Mouse (Mus musculus): ENCODE results near the gene Hmox2. TPM values are rescaled to one million over a fixed set of nuclear protein-coding genes. Genes with fewer than 3 reads are reported as not detected.

Hmox2 gene
- polyA plus RNA-seq, 1 experiment = 42.6 TPM

DNA sequence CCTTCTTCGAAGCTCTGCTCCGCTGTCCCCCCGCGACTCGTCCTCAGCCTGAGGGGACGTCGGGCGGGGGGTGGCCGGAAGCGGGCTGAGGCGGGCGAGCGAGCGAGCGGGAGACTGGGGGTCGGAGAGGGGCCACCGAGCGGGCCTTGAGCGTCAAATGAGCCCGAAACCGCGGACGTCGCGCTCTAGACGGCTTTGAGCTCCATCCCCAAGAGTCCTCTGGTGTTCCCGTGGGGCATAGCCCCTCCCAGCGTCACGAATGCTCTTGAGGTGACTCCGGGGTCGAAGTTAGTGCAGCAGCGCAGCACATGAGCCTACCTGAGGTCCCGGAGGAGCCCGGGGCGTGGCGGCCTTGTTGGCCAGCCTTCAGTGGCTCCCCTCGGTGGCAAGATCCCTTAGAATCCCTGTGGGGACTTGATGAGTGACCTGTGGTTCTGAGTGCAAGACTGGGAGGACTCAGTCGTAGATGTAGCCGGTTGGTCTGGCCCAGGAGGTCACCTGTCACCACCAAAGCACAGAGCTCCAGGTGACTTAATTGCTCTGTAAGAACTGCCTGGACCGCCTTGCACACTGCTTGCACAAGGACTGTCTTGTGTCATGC, 467 bp downstream of the Hmox2 start:
- H3K4me3 ChIP-seq (ENCODE audit: insufficient read depth, poor library complexity, severe bottlenecking) = peak overlapping the region; percentile 75
- peaks cover 33% of the 10 kb centered on the region for H3K79me3 ChIP-seq (ENCODE audit: low read depth)
- no peaks in the 10 kb centered on the region for H3K36me3 ChIP-seq (ENCODE audit: control insufficient read depth, insufficient read depth)
- no peak for TF ChIP-seq USF1 (IDR thresholded peaks at IDR 0.05; ENCODE audit: low read depth)
- no peak for TF ChIP-seq MYOD1 (IDR thresholded peaks at IDR 0.05; ENCODE audit: control insufficient read depth, insufficient read length, low read depth)
- TF ChIP-seq MYOG (IDR thresholded peaks at IDR 0.05; ENCODE audit: control insufficient read depth, extremely low read depth, insufficient read length) = no peak
- no peak for TF ChIP-seq CTCF (IDR thresholded peaks at IDR 0.05; ENCODE audit: control insufficient read depth, insufficient read depth, insufficient read length)
- no peak for TF ChIP-seq MAX (IDR thresholded peaks at IDR 0.05)
- no peak for TF ChIP-seq FOSL1 (IDR thresholded peaks at IDR 0.05; ENCODE audit: insufficient read depth, low read length, poor library complexity, severe bottlenecking)
- TF ChIP-seq CEBPB (IDR thresholded peaks at IDR 0.05; ENCODE audit: low read depth) = no peak
- H3K27me3 ChIP-seq (ENCODE audit: control insufficient read depth, insufficient read depth, insufficient read length) = no peaks in the 10 kb centered on the region
- peaks cover 53% of the 10 kb centered on the region for H3K79me2 ChIP-seq (ENCODE audit: control insufficient read depth, insufficient read depth)
- peak overlapping the region; percentile 84 for H3ac ChIP-seq (ENCODE audit: control insufficient read depth, insufficient read length, low read depth)

DNA sequence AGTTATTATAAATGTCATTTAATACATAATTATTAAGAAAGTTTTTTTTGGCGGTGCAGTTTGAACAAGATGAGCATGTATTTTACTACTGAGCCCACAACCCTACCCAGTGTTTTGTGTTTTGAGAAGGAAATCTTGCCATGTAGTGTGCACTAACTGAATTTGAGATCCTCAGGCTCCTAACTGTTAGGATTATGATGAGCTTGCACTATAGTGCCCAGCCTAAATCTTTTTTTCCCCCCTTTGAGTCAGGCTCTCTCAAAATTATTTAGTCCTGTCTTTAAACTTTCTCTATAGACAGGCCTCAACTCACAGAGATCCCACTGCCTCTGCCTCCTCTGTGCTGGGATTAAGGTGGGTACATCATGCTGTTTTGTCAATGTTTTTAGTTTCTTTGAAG, 1.4 kb downstream of the Hmox2 start:
- Histone ChIP-seq H3K79me2 (ENCODE audit: control insufficient read depth, insufficient read depth) (peaks cover 62% of the 10 kb centered on the region), H3K4me3 (ENCODE audit: insufficient read depth, poor library complexity, severe bottlenecking) (no peak overlapping the region), H3K79me3 (ENCODE audit: low read depth) (peaks cover 39% of the 10 kb centered on the region), H3K27me3 (ENCODE audit: control insufficient read depth, insufficient read depth, insufficient read length) (no peaks in the 10 kb centered on the region), H3K36me3 (ENCODE audit: control insufficient read depth, insufficient read depth) (no peaks in the 10 kb centered on the region), H3ac (ENCODE audit: control insufficient read depth, insufficient read length, low read depth) (no peak overlapping the region)
- no peak for TF ChIP-seq CEBPB (IDR thresholded peaks at IDR 0.05; ENCODE audit: low read depth)
- TF ChIP-seq CTCF (IDR thresholded peaks at IDR 0.05; ENCODE audit: control insufficient read depth, insufficient read depth, insufficient read length) = no peak
- TF ChIP-seq MAX (IDR thresholded peaks at IDR 0.05) = no peak
- no peak for TF ChIP-seq USF1 (IDR thresholded peaks at IDR 0.05; ENCODE audit: low read depth)
- no peak for TF ChIP-seq FOSL1 (IDR thresholded peaks at IDR 0.05; ENCODE audit: insufficient read depth, low read length, poor library complexity, severe bottlenecking)
- no peak for TF ChIP-seq MYOG (IDR thresholded peaks at IDR 0.05; ENCODE audit: control insufficient read depth, extremely low read depth, insufficient read length)
- TF ChIP-seq MYOD1 (IDR thresholded peaks at IDR 0.05; ENCODE audit: control insufficient read depth, insufficient read length, low read depth) = no peak

DNA sequence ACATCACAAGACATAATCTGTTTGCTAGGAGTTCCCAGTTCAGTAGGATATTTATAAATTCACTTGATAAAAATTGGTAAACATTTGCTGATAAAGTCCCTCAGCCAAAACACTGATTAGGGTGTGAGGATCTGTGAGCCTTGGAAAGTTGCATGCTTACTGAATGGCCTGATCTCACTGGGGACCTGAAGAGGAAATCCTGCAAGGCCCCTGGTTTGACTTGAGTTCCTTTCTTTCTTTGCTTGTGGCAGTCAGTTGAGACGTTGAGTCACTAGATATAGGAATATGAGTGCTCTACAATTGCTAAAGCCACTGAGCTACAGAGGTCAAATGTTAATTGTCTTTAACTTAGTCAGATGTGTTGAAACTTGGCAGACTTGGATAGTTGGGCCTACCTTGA, 1.8 kb downstream of the Hmox2 start:
- H3K79me3 ChIP-seq (ENCODE audit: low read depth) = peaks cover 41% of the 10 kb centered on the region
- H3ac ChIP-seq (ENCODE audit: control insufficient read depth, insufficient read length, low read depth) = no peak overlapping the region
- peaks cover 66% of the 10 kb centered on the region for H3K79me2 ChIP-seq (ENCODE audit: control insufficient read depth, insufficient read depth)
- no peak overlapping the region for H3K4me3 ChIP-seq (ENCODE audit: insufficient read depth, poor library complexity, severe bottlenecking)
- no peaks in the 10 kb centered on the region for H3K27me3 ChIP-seq (ENCODE audit: control insufficient read depth, insufficient read depth, insufficient read length)
- TF ChIP-seq MYOG (IDR thresholded peaks at IDR 0.05; ENCODE audit: control insufficient read depth, extremely low read depth, insufficient read length) (no peak), CTCF (IDR thresholded peaks at IDR 0.05; ENCODE audit: control insufficient read depth, insufficient read depth, insufficient read length) (no peak), FOSL1 (IDR thresholded peaks at IDR 0.05; ENCODE audit: insufficient read depth, low read length, poor library complexity, severe bottlenecking) (no peak), MAX (IDR thresholded peaks at IDR 0.05) (no peak), USF1 (IDR thresholded peaks at IDR 0.05; ENCODE audit: low read depth) (no peak), MYOD1 (IDR thresholded peaks at IDR 0.05; ENCODE audit: control insufficient read depth, insufficient read length, low read depth) (no peak), CEBPB (IDR thresholded peaks at IDR 0.05; ENCODE audit: low read depth) (no peak)
- H3K36me3 ChIP-seq (ENCODE audit: control insufficient read depth, insufficient read depth) = no peaks in the 10 kb centered on the region

DNA sequence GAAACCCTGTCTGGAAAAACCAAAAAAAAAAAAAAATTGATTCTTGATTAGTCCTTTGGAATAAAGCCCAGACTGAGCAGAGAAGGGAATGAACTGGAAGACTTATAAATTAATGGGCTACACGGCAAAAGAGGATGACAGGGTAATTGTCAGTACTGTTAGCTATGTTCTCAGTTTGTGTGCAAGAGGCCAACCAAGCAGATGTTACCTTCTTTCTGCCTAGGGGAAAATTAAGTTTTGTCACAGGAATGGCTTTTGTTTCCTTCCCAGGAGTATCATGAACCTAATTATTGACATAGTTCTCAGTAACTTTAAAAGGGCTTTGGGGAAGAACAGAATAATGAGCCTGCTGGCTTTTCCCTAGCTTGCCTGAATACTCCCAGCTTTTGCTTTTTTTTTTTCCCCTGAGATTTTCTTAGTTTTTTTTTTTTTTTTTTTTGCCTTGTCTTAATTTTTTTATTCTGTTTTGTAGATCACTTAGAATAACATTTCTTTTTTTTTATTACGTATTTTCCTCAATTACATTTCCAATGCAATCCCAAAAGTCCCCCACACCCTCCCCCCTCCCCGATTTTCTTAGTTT, 4.7 kb downstream of the Hmox2 start:
- peaks cover 44% of the 10 kb centered on the region for H3K79me3 ChIP-seq (ENCODE audit: low read depth)
- TF ChIP-seq MYOD1 (IDR thresholded peaks at IDR 0.05; ENCODE audit: control insufficient read depth, insufficient read length, low read depth) (no peak), CEBPB (IDR thresholded peaks at IDR 0.05; ENCODE audit: low read depth) (no peak), MAX (IDR thresholded peaks at IDR 0.05) (no peak), FOSL1 (IDR thresholded peaks at IDR 0.05; ENCODE audit: insufficient read depth, low read length, poor library complexity, severe bottlenecking) (no peak), CTCF (IDR thresholded peaks at IDR 0.05; ENCODE audit: control insufficient read depth, insufficient read depth, insufficient read length) (no peak), MYOG (IDR thresholded peaks at IDR 0.05; ENCODE audit: control insufficient read depth, extremely low read depth, insufficient read length) (no peak), USF1 (IDR thresholded peaks at IDR 0.05; ENCODE audit: low read depth) (no peak)

DNA sequence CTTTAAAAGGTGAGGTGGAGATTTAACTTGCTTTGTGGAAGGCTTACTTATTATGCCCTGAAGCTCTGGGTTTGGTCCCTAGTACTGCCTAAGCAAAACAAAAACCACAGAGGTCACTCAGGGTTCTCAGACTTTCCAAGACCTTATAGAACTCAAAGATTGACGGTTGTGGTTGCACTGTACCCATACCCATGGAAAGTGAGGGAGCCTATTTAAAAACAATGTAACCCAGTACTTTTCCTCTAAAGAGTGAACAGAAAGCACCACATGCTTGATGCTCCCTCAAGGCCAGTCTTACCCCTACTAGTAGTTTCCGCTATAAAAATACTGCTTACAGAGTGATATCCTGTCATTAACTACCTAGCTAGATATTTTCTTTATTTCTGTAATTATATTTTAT, 10.1 kb downstream of the Hmox2 start:
- TF ChIP-seq MYOG (IDR thresholded peaks at IDR 0.05; ENCODE audit: control insufficient read depth, extremely low read depth, insufficient read length) (no peak), MYOD1 (IDR thresholded peaks at IDR 0.05; ENCODE audit: control insufficient read depth, insufficient read length, low read depth) (no peak), USF1 (IDR thresholded peaks at IDR 0.05; ENCODE audit: low read depth) (no peak), CTCF (IDR thresholded peaks at IDR 0.05; ENCODE audit: control insufficient read depth, insufficient read depth, insufficient read length) (no peak), FOSL1 (IDR thresholded peaks at IDR 0.05; ENCODE audit: insufficient read depth, low read length, poor library complexity, severe bottlenecking) (no peak), MAX (IDR thresholded peaks at IDR 0.05) (no peak), CEBPB (IDR thresholded peaks at IDR 0.05; ENCODE audit: low read depth) (no peak)
- Histone ChIP-seq H3K79me3 (ENCODE audit: low read depth) (peaks cover 18% of the 10 kb centered on the region), H3K27me3 (ENCODE audit: control insufficient read depth, insufficient read depth, insufficient read length) (no peaks in the 10 kb centered on the region), H3K36me3 (ENCODE audit: control insufficient read depth, insufficient read depth) (no peaks in the 10 kb centered on the region), H3K4me3 (ENCODE audit: insufficient read depth, poor library complexity, severe bottlenecking) (no peak overlapping the region), H3ac (ENCODE audit: control insufficient read depth, insufficient read length, low read depth) (no peak overlapping the region), H3K79me2 (ENCODE audit: control insufficient read depth, insufficient read depth) (peaks cover 65% of the 10 kb centered on the region)

More for the DNA sequence above, 4.7 kb downstream of the Hmox2 start:
- H3K4me3 ChIP-seq (ENCODE audit: insufficient read depth, poor library complexity, severe bottlenecking) = no peak overlapping the region
- no peak overlapping the region for H3ac ChIP-seq (ENCODE audit: control insufficient read depth, insufficient read length, low read depth)
- H3K79me2 ChIP-seq (ENCODE audit: control insufficient read depth, insufficient read depth) = peaks cover 89% of the 10 kb centered on the region
- no peaks in the 10 kb centered on the region for H3K27me3 ChIP-seq (ENCODE audit: control insufficient read depth, insufficient read depth, insufficient read length)
- no peaks in the 10 kb centered on the region for H3K36me3 ChIP-seq (ENCODE audit: control insufficient read depth, insufficient read depth)
